Mouse (Mus musculus): ENCODE data around the gene Kif26b. TPM values are rescaled to one million over a fixed set of nuclear protein-coding genes. Genes with fewer than 3 reads are reported as not detected.

The Kif26b gene
- polyA plus RNA-seq, 1 experiment: 15.6 TPM

DNA sequence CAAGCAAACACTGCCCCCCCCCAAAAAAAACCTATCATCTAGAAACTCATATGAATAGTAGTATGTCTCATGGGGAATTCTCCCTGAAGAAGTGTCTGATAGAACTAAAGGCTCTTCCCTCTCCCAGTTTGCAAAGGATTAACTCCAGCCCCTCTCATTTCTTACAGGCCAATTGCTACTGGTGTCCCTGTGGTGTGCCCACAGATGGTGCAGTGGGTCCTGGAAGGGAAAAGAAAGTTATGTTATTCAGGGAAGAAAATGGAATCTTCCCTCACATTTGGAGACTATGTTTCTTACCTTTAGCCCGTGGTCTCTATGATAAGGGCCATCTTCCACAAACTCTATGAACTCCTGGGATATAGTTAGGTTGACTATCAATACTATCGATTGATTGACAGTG lies 208.0 kb downstream of the Kif26b start:
- Histone ChIP-seq H3K27ac (ENCODE audit: insufficient read depth, low read length) (no peak overlapping the region), H3K4me3 (replicated peaks; ENCODE audit: insufficient read depth, low read depth, low read length) (no peak overlapping the region), H3K4me1 (ENCODE audit: control insufficient read depth, insufficient read depth, low read length) (peaks cover 32% of the 10 kb centered on the region), H3K27me3 (ENCODE audit: control insufficient read depth, insufficient read depth, low read length) (no peaks in the 10 kb centered on the region)
- 77% methylated on average over 2 of the region's 2 CpGs for WGBS
- TF ChIP-seq CTCF (IDR thresholded peaks at IDR 0.05; ENCODE audit: borderline replicate concordance, insufficient read depth, low read depth, low read length) (no peak), POLR2A (IDR thresholded peaks at IDR 0.05; ENCODE audit: borderline replicate concordance, insufficient read depth, low read length) (no peak)
- DNase-seq: no peak

DNA sequence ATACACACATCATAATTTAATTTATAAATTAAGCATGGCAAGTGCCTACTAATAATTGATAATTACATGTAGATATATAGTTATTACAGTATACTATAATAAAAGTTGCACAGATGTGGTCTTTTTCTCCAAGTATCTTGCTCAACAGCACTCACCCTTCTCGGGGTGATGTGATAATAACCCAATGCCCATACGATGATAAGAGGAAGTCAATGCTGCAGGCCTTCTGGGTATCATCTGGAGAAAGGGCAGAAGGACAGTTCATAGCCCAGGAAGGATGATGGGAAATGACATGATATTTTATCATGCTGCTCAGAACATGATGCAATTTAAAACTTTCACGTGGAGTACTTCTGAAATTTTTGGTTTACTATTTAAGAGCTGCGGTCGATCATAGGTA lies 214.9 kb downstream of the Kif26b start:
- peak overlapping the region; percentile 42; the same call in 1 of the 2 replicates for H3K27ac ChIP-seq (ENCODE audit: insufficient read depth, low read length)
- TF ChIP-seq POLR2A (IDR thresholded peaks at IDR 0.05; ENCODE audit: borderline replicate concordance, insufficient read depth, low read length) (no peak), CTCF (IDR thresholded peaks at IDR 0.05; ENCODE audit: borderline replicate concordance, insufficient read depth, low read depth, low read length) (no peak)
- no peak for DNase-seq
- H3K27me3 ChIP-seq (ENCODE audit: control insufficient read depth, insufficient read depth, low read length): no peaks in the 10 kb centered on the region
- WGBS: 88% methylated on average over 5 of the region's 5 CpGs
- peaks cover 42% of the 10 kb centered on the region for H3K4me1 ChIP-seq (ENCODE audit: control insufficient read depth, insufficient read depth, low read length)
- H3K4me3 ChIP-seq (replicated peaks; ENCODE audit: insufficient read depth, low read depth, low read length): no peak overlapping the region

DNA sequence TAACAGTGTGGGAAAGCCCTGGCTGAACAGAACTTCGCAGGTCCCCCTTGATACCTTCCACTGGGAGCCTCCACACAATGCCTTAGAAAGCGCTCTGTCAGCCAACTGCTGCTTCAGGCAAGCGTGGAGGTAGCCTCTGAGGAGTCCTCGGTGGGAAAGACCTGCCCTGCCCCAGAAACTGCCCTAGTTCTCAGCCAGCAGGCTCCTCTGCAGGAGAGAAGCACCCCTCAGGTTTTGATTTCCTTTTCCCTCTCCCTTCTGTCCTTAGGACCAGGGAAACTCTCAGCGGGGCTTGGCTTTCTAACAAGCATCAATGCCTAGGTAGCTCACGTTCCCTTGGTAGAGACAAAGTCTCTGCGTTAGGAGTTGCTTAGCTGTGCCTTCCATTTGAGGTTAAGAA lies 215.6 kb downstream of the Kif26b start:
- no peaks in the 10 kb centered on the region for H3K27me3 ChIP-seq (ENCODE audit: control insufficient read depth, insufficient read depth, low read length)
- peak; percentile 76 to 82 for DNase-seq
- 15% methylated on average over 7 of the region's 7 CpGs for WGBS
- no peak overlapping the region for H3K4me3 ChIP-seq (replicated peaks; ENCODE audit: insufficient read depth, low read depth, low read length)
- no peak for TF ChIP-seq POLR2A (IDR thresholded peaks at IDR 0.05; ENCODE audit: borderline replicate concordance, insufficient read depth, low read length)
- TF ChIP-seq CTCF (IDR thresholded peaks at IDR 0.05; ENCODE audit: borderline replicate concordance, insufficient read depth, low read depth, low read length): no peak
- peak overlapping the region; percentile 42 for H3K27ac ChIP-seq (ENCODE audit: insufficient read depth, low read length)
- H3K4me1 ChIP-seq (ENCODE audit: control insufficient read depth, insufficient read depth, low read length): peaks cover 45% of the 10 kb centered on the region

DNA sequence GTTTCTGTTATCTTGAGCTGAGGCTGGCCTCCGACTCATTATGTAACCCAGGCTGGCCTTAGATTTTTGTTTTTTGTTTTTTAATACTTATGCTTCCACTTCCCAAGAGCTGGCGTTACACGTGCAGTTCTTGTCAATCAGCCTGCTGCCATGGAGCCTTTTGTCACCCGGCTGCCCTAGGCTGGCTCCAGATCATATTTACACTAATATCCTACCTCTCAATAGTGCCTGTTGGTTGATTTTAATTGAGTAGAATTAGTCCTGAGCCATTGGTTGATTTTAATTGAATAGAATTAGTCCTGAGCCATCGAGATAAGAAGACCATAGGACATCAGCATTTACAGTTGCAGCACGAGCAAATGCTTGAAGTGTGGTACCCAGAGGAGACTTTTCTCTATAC lies 216.0 kb downstream of the Kif26b start:
- 48% methylated on average over 6 of the region's 6 CpGs for WGBS
- Histone ChIP-seq H3K27ac (ENCODE audit: insufficient read depth, low read length) (peak overlapping the region; percentile 42), H3K4me1 (ENCODE audit: control insufficient read depth, insufficient read depth, low read length) (peaks cover 47% of the 10 kb centered on the region), H3K4me3 (replicated peaks; ENCODE audit: insufficient read depth, low read depth, low read length) (no peak overlapping the region), H3K27me3 (ENCODE audit: control insufficient read depth, insufficient read depth, low read length) (no peaks in the 10 kb centered on the region)
- TF ChIP-seq POLR2A (IDR thresholded peaks at IDR 0.05; ENCODE audit: borderline replicate concordance, insufficient read depth, low read length): no peak
- DNase-seq: no peak

DNA sequence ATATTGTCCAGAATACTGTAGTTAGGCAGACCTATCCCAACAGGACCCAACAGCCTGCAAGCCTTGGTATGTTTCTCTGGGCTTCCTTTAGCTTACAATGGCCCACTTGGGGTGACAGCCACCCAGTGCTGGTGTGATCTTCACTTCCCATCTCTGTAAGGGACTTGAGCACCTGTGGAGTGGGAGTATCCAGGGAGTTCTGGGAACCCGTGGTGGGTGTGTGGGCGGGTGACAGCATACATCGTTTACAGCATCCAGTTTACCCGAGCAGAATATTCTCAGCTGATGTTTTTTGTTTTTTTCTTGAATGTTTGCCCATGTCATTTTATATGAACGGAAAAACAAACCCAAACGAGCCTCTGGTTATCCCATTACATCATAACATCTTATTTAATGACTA lies 216.5 kb downstream of the Kif26b start:
- Histone ChIP-seq H3K4me3 (replicated peaks; ENCODE audit: insufficient read depth, low read depth, low read length) (no peak overlapping the region), H3K4me1 (ENCODE audit: control insufficient read depth, insufficient read depth, low read length) (peaks cover 51% of the 10 kb centered on the region), H3K27ac (ENCODE audit: insufficient read depth, low read length) (peak overlapping the region; percentile 42; the same call in 1 of the 2 replicates), H3K27me3 (ENCODE audit: control insufficient read depth, insufficient read depth, low read length) (no peaks in the 10 kb centered on the region)
- 50% methylated on average over 6 of the region's 6 CpGs for WGBS
- no peak for TF ChIP-seq POLR2A (IDR thresholded peaks at IDR 0.05; ENCODE audit: borderline replicate concordance, insufficient read depth, low read length)
- no peak for DNase-seq

GRCm38 (mm10) chr1:178747279-178748221 lies 218.6 kb downstream of the Kif26b start:
- peak overlapping the region; percentile 85 for H3K27ac ChIP-seq (ENCODE audit: insufficient read depth, low read length)
- no peak; the same call in 1 of the 2 replicates for TF ChIP-seq CTCF (IDR thresholded peaks at IDR 0.05; ENCODE audit: borderline replicate concordance, insufficient read depth, low read depth, low read length)
- TF ChIP-seq POLR2A (IDR thresholded peaks at IDR 0.05; ENCODE audit: borderline replicate concordance, insufficient read depth, low read length): no peak; the same call in 1 of the 2 replicates
- H3K4me1 ChIP-seq (ENCODE audit: control insufficient read depth, insufficient read depth, low read length): peaks cover 48% of the 10 kb centered on the region
- 17% methylated on average over 13 of the region's 13 CpGs for WGBS
- DNase-seq: peak; percentile 68 to 90
- H3K27me3 ChIP-seq (ENCODE audit: control insufficient read depth, insufficient read depth, low read length): no peaks in the 10 kb centered on the region
- H3K4me3 ChIP-seq (replicated peaks; ENCODE audit: insufficient read depth, low read depth, low read length): no peak overlapping the region

- Histone ChIP-seq H3K27me3 (ENCODE audit: control insufficient read depth, insufficient read depth, low read length) (no peaks in the 10 kb centered on the region), H3K4me3 (replicated peaks; ENCODE audit: insufficient read depth, low read depth, low read length) (no peak overlapping the region), H3K4me1 (ENCODE audit: control insufficient read depth, insufficient read depth, low read length) (peaks cover 48% of the 10 kb centered on the region), H3K27ac (ENCODE audit: insufficient read depth, low read length) (peak overlapping the region; percentile 85)
- DNase-seq: no peak
- TF ChIP-seq CTCF (IDR thresholded peaks at IDR 0.05; ENCODE audit: borderline replicate concordance, insufficient read depth, low read depth, low read length) (no peak), POLR2A (IDR thresholded peaks at IDR 0.05; ENCODE audit: borderline replicate concordance, insufficient read depth, low read length) (no peak)
- WGBS: 61% methylated on average over 7 of the region's 7 CpGs
Observed at GRCm38 (mm10) chr1:178748222-178748600, 219.3 kb downstream of the Kif26b start.

DNA sequence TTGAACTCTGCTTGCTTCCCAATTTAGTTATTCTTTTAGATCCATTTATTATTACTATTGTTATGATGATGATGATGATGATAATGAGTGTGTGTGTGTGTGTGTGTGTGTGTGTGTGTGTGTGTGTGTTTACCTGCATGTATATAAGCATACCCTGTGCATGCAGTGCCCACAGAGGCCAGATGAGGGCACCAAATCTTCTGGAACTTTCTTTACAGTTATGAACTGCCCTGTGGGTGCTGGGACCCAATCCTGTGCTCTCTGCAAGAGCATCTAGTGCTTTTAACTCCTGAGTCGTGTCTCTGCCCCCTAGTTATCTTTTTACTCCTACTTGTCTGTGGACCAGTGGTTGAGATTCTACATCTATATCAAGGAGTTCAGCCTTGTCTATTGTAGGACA lies 219.7 kb downstream of the Kif26b start:
- no peaks in the 10 kb centered on the region for H3K27me3 ChIP-seq (ENCODE audit: control insufficient read depth, insufficient read depth, low read length)
- TF ChIP-seq POLR2A (IDR thresholded peaks at IDR 0.05; ENCODE audit: borderline replicate concordance, insufficient read depth, low read length) (no peak), CTCF (IDR thresholded peaks at IDR 0.05; ENCODE audit: borderline replicate concordance, insufficient read depth, low read depth, low read length) (peak; percentile 19; the same call in 1 of the 2 replicates)
- no peak for DNase-seq
- 96% methylated on average over 1 of the region's 1 CpGs for WGBS
- no peak overlapping the region for H3K4me3 ChIP-seq (replicated peaks; ENCODE audit: insufficient read depth, low read depth, low read length)
- H3K4me1 ChIP-seq (ENCODE audit: control insufficient read depth, insufficient read depth, low read length): peaks cover 48% of the 10 kb centered on the region
- peak overlapping the region; percentile 85 for H3K27ac ChIP-seq (ENCODE audit: insufficient read depth, low read length)

All from cerebellum, adult 2 months (tissue).